Mouse (Mus musculus) heart, embryonic 15.5 days (tissue): ENCODE data around the gene Lrrfip1. TPM values are rescaled to one million over a fixed set of nuclear protein-coding genes. Genes with fewer than 3 reads are reported as not detected.

Source experiments
- ATAC-seq: fragments of 200-750 bp; cut with Nextera tagmentation; replicated peaks from 2 replicates; pipeline ENCODE4 v1.8.0; 2017; ENCODE audit warnings: low read depth, moderate TSS enrichment; ENCODE audit not compliant: insufficient number of reproducible peaks, insufficient read depth, low FRiP score
- H3K27ac ChIP-seq: fragments of 300-500 bp; sonication (generic); 2 replicates; pipeline ENCODE4 v1.5.1; 2015; ENCODE audit warnings: mild to moderate bottlenecking, inconsistent platforms
- H3K27me3 ChIP-seq: fragments of 300-500 bp; sonication (generic); 2 replicates; pipeline ENCODE4 v1.6.1; 2015; ENCODE audit warnings: inconsistent platforms
- H3K36me3 ChIP-seq: fragments of 300-500 bp; sonication (generic); 2 replicates; pipeline ENCODE4 v1.6.1; 2015; ENCODE audit warnings: mild to moderate bottlenecking, inconsistent platforms
- H3K4me1 ChIP-seq: fragments of 300-500 bp; sonication (generic); replicated peaks from 2 replicates; pipeline ENCODE4 v1.6.1; 2015; ENCODE audit warnings: inconsistent platforms
- H3K4me2 ChIP-seq: fragments of 300-500 bp; sonication (generic); 2 replicates; pipeline ENCODE4 v1.6.1; 2015; ENCODE audit warnings: inconsistent platforms, mild to moderate bottlenecking, moderate library complexity
- H3K4me3 ChIP-seq: fragments of 300-500 bp; sonication (generic); 2 replicates; pipeline ENCODE4 v1.5.1; 2015; ENCODE audit warnings: mild to moderate bottlenecking, inconsistent platforms
- H3K9ac ChIP-seq: fragments of 300-500 bp; sonication (generic); 2 replicates; pipeline ENCODE4 v1.6.1; 2015; ENCODE audit warnings: mild to moderate bottlenecking, inconsistent platforms
- H3K9me3 ChIP-seq: fragments of 300-500 bp; sonication (generic); replicated peaks from 2 replicates; pipeline ENCODE4 v1.6.1; 2016; ENCODE audit warnings: inconsistent platforms
- WGBS: fragments of 180-500 bp; shearing (Covaris S2); methylation state at CpG from one replicate; pipeline ENCODE4 v1.1.7; 2015; ENCODE audit warnings: mixed read lengths; 5-methylcytosine and 5-hydroxymethylcytosine counted together
- polyA plus RNA-seq: library from polyadenylated mRNA; unstranded; fragments of >200 nt; fragmentation: Nextera tagmentation; extraction: Ambion mirVana; gene quantifications from 2 replicates; pipeline ENCODE4 v1.2.1, GENCODE M21; 2015

Gene Lrrfip1
- polyA plus RNA-seq, 1 experiment from 2014 or later, result 149 TPM

DNA sequence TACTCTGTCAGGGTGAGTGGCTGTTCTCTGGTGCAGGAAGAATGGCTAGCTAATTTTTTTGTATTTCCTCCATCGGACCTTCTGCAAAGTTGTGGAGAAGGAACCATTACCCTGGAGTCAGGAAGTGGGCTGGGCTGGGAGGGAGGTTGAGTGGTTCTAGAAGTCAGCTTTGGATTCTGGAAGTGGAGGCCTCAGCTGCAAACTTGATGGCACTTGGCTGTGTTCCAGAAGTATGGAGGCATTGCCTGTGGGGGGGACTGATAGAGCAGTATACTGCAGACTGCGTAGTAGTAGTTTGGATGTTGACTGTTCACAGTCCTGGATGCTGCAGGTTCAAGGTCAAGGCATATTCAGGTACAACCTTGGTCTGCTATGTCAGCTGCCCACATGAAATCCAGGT lies 12.2 kb downstream of the Lrrfip1 start:
- Histone ChIP-seq H3K4me1 (peaks cover 86% of the 10 kb centered on the region), H3K9ac (no peak overlapping the region), H3K27me3 (no peaks in the 10 kb centered on the region), H3K27ac (peak overlapping the region; percentile 98), H3K4me3 (no peak overlapping the region), H3K36me3 (no peaks in the 10 kb centered on the region), H3K4me2 (no peak overlapping the region), H3K9me3 (no peaks in the 10 kb centered on the region)
- WGBS, result 58% methylated on average over 2 of the region's 2 CpGs
- ATAC-seq, result no peak

DNA sequence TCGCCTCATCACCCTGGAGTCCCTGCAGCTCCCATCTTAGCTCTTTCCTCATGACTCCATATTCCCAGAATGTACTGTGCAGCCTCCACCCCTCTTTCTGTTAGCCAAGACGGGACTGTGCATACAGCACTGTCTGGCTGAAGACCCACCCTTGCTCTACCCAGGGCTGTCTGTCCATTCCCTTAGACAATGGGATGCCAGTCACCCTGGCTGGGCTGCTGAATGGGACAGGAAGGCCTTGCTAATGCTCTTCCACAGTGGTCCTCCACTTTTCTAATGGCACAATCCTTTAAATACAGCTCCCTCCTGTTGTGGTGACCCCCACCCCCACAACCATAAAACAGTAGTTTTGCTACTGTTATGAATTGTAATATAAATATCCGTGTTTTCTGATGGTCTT lies 12.8 kb downstream of the Lrrfip1 start:
- ATAC-seq, result no peak
- peaks cover 82% of the 10 kb centered on the region for H3K4me1 ChIP-seq
- H3K36me3 ChIP-seq, result no peaks in the 10 kb centered on the region
- H3K27me3 ChIP-seq, result no peaks in the 10 kb centered on the region
- H3K4me2 ChIP-seq, result no peak overlapping the region
- no peak overlapping the region for H3K4me3 ChIP-seq
- WGBS, result 70% methylated on average over 3 of the region's 3 CpGs
- H3K27ac ChIP-seq, result peak overlapping the region; percentile 98
- H3K9me3 ChIP-seq, result no peaks in the 10 kb centered on the region
- H3K9ac ChIP-seq, result no peak overlapping the region

DNA sequence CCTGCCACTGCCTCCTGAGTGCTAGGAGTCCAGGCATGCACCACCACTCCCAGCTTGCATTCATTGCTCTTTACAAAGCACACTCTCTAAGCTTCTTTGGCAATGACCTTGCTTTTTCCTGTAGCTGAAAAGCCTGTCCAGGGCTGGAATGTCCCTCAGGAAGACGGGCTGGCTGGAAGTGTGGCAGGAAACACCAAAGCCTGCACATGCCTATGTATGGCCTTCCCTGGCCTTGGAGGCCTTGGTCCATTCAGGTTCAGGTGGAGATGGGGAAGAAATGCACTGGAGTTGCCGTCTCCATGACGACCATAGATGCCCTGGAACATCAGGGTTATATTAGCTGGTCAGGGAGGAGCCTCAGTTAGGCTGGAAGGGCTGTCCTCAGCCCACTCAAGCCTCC lies 15.3 kb downstream of the Lrrfip1 start:
- Histone ChIP-seq H3K27ac (peak overlapping the region; percentile 98), H3K4me1 (peaks cover 90% of the 10 kb centered on the region), H3K9ac (peak overlapping the region; percentile 3), H3K4me2 (no peak overlapping the region), H3K36me3 (no peaks in the 10 kb centered on the region), H3K4me3 (no peak overlapping the region), H3K27me3 (no peaks in the 10 kb centered on the region), H3K9me3 (no peaks in the 10 kb centered on the region)
- 43% methylated on average over 3 of the region's 3 CpGs for WGBS
- 0 out of 2 replicates have a peak, but pooled peaks have one; percentile 15 for ATAC-seq

DNA sequence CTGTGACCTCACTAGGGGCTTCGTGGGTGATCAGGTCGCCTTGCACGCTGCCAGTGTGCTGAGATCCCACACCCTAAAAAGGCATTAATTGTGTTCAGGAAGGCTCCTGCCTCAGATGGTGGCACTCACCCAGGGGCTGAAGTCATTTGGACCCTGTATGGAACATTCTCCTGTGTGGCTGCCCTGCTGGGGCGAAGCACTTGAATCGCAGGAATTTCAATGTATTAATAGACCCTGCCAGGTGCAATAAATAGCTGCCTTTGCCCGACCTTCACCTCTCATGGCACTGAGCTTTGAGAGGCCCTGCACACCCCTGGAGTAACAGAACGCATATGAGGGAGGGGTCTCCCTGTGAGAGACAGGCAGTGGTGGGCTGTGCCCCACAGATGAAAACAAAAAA lies 17.0 kb downstream of the Lrrfip1 start:
- 43% methylated on average over 7 of the region's 7 CpGs for WGBS
- Histone ChIP-seq H3K36me3 (peaks cover 2% of the 10 kb centered on the region), H3K27ac (peak overlapping the region; percentile 98), H3K9ac (no peak overlapping the region), H3K27me3 (no peaks in the 10 kb centered on the region), H3K9me3 (no peaks in the 10 kb centered on the region), H3K4me3 (no peak overlapping the region), H3K4me1 (peaks cover 79% of the 10 kb centered on the region), H3K4me2 (peak overlapping the region; percentile 23; the same call in 1 of the 2 replicates)
- ATAC-seq, result peak; percentile 80

DNA sequence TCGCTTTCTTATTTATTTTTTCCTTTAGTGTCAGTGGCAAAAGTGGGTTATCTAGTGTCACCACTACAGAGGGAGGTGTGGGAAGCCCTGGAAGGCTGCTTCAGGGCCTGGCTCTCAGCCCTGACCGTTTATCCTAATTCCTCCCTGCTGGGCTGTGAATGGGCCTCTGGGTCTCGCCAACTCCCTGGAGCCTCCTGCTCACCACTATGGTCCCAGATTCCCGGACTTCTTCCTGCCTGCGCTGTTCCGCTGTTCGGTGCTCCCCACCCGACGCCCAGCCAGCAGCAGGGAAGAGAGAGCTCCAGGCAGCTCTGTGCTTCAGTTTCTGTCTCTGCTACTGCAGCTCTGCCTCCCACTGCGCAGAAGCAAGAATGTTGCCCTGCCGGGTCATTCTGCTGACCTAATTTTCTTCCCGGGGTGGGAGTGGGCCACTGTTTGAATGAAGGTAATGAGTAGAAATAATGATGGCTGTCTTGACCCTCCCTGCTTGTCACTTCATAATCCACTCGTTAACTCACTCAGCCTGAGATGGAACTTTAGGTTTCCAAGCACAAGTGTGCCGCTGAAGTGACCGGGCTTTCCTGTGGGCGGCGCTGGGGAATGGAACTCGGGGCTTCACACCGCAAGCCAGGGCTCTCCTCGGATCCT lies 18.7 kb downstream of the Lrrfip1 start:
- peaks cover 9% of the 10 kb centered on the region for H3K36me3 ChIP-seq
- ATAC-seq, result peak; percentile 56; the same call in 1 of the 2 replicates
- peaks cover 68% of the 10 kb centered on the region for H3K4me1 ChIP-seq
- H3K9me3 ChIP-seq, result no peaks in the 10 kb centered on the region
- WGBS, result 7% methylated on average over 20 of the region's 20 CpGs
- peak overlapping the region; percentile 51 for H3K9ac ChIP-seq
- peak overlapping the region; percentile 51 for H3K4me2 ChIP-seq
- peak overlapping the region; percentile 98 for H3K27ac ChIP-seq
- H3K4me3 ChIP-seq, result peak overlapping the region; percentile 19
- no peaks in the 10 kb centered on the region for H3K27me3 ChIP-seq

DNA sequence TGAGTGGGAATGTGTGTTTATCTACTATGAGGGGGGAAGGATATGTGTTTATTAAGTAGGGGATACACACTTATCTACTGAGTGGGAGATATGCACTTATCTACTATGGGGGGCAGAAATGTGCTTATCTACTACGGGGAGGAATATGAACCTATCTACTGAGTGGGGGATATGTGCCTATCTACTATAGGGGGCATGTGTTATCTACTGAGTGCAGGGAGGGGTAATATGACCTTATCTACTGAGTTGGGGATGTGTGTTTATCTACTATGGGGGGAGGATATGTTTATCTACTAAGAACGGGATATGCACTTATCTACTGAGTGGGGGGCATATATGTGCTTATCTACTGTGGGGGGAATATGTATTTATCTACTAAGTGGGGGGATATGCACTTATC lies 20.8 kb downstream of the Lrrfip1 start:
- no peak for ATAC-seq

DNA sequence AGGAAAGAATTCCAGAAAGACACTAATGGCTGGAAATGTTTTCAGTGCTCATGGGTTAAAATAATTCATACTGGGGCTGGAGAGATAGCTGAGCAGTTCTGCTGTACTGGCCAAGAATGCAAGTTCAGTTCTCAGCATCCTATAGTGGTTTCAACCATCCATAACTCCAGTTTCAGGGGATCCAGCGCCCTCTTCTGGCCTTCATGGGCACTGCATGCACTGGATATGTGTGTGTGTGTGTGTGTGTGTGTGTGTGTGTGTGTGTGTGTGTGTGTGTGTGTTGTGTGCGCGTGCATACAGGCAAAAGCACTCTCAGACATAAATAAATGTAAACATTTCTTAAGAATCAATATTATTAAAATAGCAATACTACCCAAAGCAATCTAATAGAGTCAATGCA lies 22.8 kb downstream of the Lrrfip1 start:
- 62% methylated on average over 3 of the region's 3 CpGs for WGBS
- Histone ChIP-seq H3K4me2 (no peak overlapping the region), H3K36me3 (peaks cover 14% of the 10 kb centered on the region), H3K27me3 (no peaks in the 10 kb centered on the region), H3K9me3 (no peaks in the 10 kb centered on the region), H3K4me1 (peaks cover 66% of the 10 kb centered on the region), H3K9ac (no peak overlapping the region), H3K4me3 (no peak overlapping the region), H3K27ac (peak overlapping the region; percentile 92; the same call in 1 of the 2 replicates)
- ATAC-seq, result no peak

More for the DNA sequence above, 20.8 kb downstream of the Lrrfip1 start:
- H3K9me3 ChIP-seq, result no peaks in the 10 kb centered on the region
- H3K4me1 ChIP-seq, result peaks cover 68% of the 10 kb centered on the region
- peaks cover 9% of the 10 kb centered on the region for H3K36me3 ChIP-seq
- peak overlapping the region; percentile 98; the same call in 1 of the 2 replicates for H3K27ac ChIP-seq
- no peak overlapping the region for H3K9ac ChIP-seq
- no peaks in the 10 kb centered on the region for H3K27me3 ChIP-seq
- WGBS, result 30% methylated on average over 2 of the region's 2 CpGs
- H3K4me3 ChIP-seq, result no peak overlapping the region
- no peak overlapping the region for H3K4me2 ChIP-seq

DNA sequence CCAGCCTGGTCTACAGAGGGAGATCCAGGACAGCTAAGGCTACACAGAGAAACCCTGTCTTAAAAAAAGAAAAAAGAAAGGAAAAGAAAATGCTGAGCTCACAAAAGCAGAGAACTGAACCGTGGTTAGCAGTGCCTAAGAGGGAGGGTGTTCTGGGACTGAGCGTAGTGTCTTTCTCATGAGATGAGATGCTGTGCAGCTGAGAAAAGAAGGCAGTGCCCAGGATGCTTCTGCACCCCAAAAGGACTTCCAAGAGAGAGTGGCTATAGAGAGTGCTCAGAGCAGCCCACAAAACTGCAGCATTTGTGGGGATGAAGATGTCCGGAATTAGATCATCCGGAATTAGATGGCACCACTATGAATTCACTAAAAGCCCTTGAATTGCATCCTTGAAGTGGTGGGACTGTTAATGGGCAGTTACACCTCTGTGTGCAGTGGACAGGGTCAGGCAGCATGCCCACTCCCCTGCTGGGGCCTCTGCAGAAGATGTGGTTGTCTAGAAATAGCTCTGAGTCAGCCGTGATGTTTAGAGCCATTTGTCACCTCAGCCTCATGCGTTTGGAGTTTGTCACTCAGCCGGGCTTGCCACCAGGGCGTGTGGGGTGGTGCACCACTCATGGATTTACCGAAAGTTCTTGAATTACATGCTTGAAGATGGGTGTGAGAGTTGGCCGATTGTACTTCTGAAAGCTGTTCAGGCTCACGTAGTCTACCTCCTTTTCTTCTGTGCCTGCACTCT lies 23.8 kb downstream of the Lrrfip1 start:
- Histone ChIP-seq H3K9me3 (no peaks in the 10 kb centered on the region), H3K4me3 (no peak overlapping the region), H3K4me1 (peaks cover 56% of the 10 kb centered on the region), H3K9ac (peak overlapping the region; percentile 32), H3K27me3 (no peaks in the 10 kb centered on the region), H3K27ac (peak overlapping the region; percentile 92), H3K36me3 (peaks cover 14% of the 10 kb centered on the region), H3K4me2 (peak overlapping the region; percentile 46)
- ATAC-seq, result peak; percentile 85
- 29% methylated on average over 11 of the region's 11 CpGs for WGBS

DNA sequence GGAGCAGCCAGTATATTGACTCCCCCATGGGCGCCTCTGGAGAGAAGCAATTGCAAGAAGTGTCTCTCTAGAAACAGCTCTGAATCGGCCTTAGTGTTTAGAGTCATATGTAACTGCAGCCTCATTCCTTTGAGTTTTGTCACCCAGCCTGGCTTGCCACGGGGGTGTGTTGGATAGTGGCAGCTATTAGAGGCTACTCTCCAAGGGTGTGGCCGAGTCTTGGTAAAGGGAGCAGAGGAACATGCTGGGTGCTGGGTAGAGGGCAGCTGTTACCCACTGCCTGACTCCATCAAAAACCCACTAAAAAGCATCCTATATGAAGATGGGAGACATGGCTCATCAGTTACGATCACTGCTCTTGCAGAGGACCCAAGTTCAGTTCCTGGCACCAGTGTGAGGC lies 24.7 kb downstream of the Lrrfip1 start:
- peak overlapping the region; percentile 46 for H3K4me2 ChIP-seq
- H3K27ac ChIP-seq, result peak overlapping the region; percentile 92
- no peaks in the 10 kb centered on the region for H3K9me3 ChIP-seq
- no peaks in the 10 kb centered on the region for H3K27me3 ChIP-seq
- no peak for ATAC-seq
- H3K4me3 ChIP-seq, result no peak overlapping the region
- WGBS, result 52% methylated on average over 5 of the region's 5 CpGs
- H3K9ac ChIP-seq, result peak overlapping the region; percentile 32
- peaks cover 14% of the 10 kb centered on the region for H3K36me3 ChIP-seq
- peaks cover 47% of the 10 kb centered on the region for H3K4me1 ChIP-seq

DNA sequence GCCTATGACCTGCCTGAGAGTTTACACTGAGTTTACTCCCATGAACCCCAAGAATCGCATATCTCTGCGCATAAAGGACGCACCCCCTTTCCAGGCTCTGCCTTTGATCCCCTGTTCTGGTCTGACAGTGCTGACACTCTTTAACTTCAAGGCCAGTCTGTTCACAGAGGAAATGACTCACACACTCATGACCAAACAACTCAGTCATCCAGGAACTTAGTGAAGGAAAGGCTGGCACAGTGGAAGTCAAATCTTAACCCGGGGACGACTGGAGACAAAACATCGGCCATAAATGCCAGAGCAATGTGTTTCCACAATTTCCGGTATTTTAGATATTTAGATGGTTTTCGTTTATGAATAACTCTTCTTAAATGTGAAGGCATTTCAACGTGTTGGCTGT lies 25.4 kb downstream of the Lrrfip1 start:
- H3K4me2 ChIP-seq, result no peak overlapping the region
- no peak overlapping the region for H3K9ac ChIP-seq
- H3K4me3 ChIP-seq, result no peak overlapping the region
- no peaks in the 10 kb centered on the region for H3K9me3 ChIP-seq
- peak overlapping the region; percentile 92 for H3K27ac ChIP-seq
- H3K36me3 ChIP-seq, result peaks cover 14% of the 10 kb centered on the region
- 40% methylated on average over 9 of the region's 9 CpGs for WGBS
- ATAC-seq, result no peak
- H3K27me3 ChIP-seq, result no peaks in the 10 kb centered on the region
- peaks cover 40% of the 10 kb centered on the region for H3K4me1 ChIP-seq

DNA sequence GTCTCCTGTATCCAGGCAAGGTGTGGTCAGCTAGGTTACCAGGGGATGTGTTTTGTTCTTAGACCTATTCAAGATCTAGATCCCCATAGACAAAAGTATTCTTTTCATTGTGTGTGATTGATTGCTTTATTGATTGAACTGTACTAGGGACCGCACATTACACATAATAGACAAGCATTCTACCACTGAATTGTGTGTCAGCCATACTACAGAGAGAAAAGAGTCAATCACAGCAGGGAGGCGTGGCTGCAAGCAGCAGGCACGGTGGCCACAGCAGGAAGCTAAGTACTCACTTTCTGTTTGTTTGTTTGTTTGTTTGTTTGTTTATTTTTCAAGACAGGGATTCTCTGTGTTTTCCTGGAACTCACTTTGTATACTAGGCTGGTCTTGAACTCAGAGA lies 25.9 kb downstream of the Lrrfip1 start:
- ATAC-seq, result no peak
- Histone ChIP-seq H3K36me3 (peaks cover 14% of the 10 kb centered on the region), H3K4me2 (no peak overlapping the region), H3K27me3 (no peaks in the 10 kb centered on the region), H3K4me1 (peaks cover 35% of the 10 kb centered on the region), H3K4me3 (no peak overlapping the region), H3K27ac (peak overlapping the region; percentile 92), H3K9me3 (no peaks in the 10 kb centered on the region), H3K9ac (no peak overlapping the region)
- WGBS, result 77% methylated on average over 3 of the region's 3 CpGs
